Mouse (Mus musculus) embryonic facial prominence, embryonic 14.5 days (tissue): Measurements from ENCODE around the gene Nectin4. TPM values are rescaled to one million over a fixed set of nuclear protein-coding genes. Genes with fewer than 3 reads are reported as not detected.
"Not testable (repeated sequence)": the region's sequence is repeated elsewhere in the genome, so short reads cannot be mapped to it uniquely, and the experiment has no call there.

Experiments
- ATAC-seq: fragments of 200-750 bp; cut with Nextera tagmentation; 2 replicates; pipeline ENCODE4 v1.8.0; 2017; ENCODE audit warnings: low read depth, moderate number of reproducible peaks, moderate TSS enrichment
- DNase-seq: peaks from one replicate; pipeline ENCODE4 v3.0.0-alpha.2; 2015; ENCODE audit warnings: low spot score
- H3K27ac ChIP-seq: fragments of 300-500 bp; sonication (generic); replicated peaks from 2 replicates; pipeline ENCODE4 v1.5.1; 2014; ENCODE audit warnings: low read depth, mild to moderate bottlenecking, low read length, moderate library complexity
- H3K27me3 ChIP-seq: fragments of 300-500 bp; sonication (generic); replicated peaks from 2 replicates; pipeline ENCODE4 v1.6.1; 2014; ENCODE audit warnings: low read length; ENCODE audit not compliant: control insufficient read depth, insufficient read depth
- H3K36me3 ChIP-seq: fragments of 300-500 bp; sonication (generic); 2 replicates; pipeline ENCODE4 v1.6.1; 2014; ENCODE audit warnings: low read length, mixed read lengths; ENCODE audit not compliant: control insufficient read depth, insufficient read depth
- H3K4me1 ChIP-seq: fragments of 300-500 bp; sonication (generic); 2 replicates; pipeline ENCODE4 v1.6.1; 2014; ENCODE audit warnings: antibody characterized with exemption, low read length; ENCODE audit not compliant: control insufficient read depth, insufficient read depth
- H3K4me2 ChIP-seq: fragments of 300-500 bp; sonication (generic); 2 replicates; pipeline ENCODE4 v1.6.1; 2014; ENCODE audit warnings: low read depth, mild to moderate bottlenecking, low read length, moderate library complexity, mixed read lengths
- H3K4me3 ChIP-seq: fragments of 300-500 bp; sonication (generic); 2 replicates; pipeline ENCODE4 v1.5.1; 2014; ENCODE audit warnings: low read depth, mild to moderate bottlenecking, low read length
- H3K9ac ChIP-seq: fragments of 300-500 bp; sonication (generic); 2 replicates; pipeline ENCODE4 v1.6.1; 2014; ENCODE audit warnings: low read depth, mild to moderate bottlenecking, low read length, moderate library complexity, mixed read lengths
- H3K9me3 ChIP-seq: fragments of 300-500 bp; sonication (generic); 2 replicates; pipeline ENCODE4 v1.6.1; 2016; ENCODE audit warnings: low read length; ENCODE audit not compliant: control insufficient read depth
- WGBS: fragments of 180-500 bp; shearing (Covaris S2); extraction: QIAGEN DNeasy Blood & Tissue Kit; methylation state at CpG from one replicate; pipeline ENCODE4 v1.1.7; 2014; 5-methylcytosine and 5-hydroxymethylcytosine counted together
- polyA plus RNA-seq: library from polyadenylated mRNA; unstranded; fragments of >200 nt; fragmentation: Nextera tagmentation; extraction: Ambion mirVana; gene quantifications from 2 replicates; pipeline ENCODE4 v1.2.1, GENCODE M21; 2014

Gene Nectin4
- 7.7 and 10.7 TPM in 2 replicates for polyA plus RNA-seq

DNA sequence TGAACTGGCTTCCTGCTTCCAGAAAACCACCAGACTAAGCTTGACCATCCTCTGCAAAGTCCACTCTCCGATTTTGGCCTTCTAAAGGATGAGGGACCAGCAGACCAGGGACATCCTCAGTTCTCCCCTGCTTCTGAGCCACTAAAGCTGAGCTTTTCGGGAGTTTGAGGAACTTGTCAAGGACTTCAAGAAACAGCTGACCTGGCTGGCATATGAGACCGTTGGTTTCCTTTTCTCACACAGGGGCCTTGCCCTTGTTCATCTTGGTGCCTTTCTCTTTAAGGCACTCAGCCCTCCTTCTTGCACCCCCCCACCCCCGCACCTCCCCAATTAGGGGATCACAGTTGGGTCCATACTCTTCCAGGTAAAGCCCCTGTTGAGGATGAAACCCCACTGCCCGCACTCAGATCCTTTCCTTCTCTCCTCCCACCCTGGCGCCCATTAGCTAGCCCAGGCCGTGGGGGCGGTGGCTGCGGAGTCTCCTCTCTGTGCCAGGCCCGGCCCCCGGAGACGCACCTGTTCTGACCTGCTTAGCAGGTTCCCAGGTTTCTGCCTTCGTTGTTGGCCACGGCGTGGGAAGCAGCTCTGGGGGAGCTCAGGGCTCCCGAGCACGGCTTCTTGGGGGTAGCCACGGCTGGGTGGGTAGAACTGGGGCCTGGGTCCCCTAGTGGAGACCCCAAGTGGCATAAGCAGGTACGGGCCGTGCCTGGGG, at the start of gene Nectin4:
Gene Nectin4 (plus strand): TSS at position 255 of the 712 bp plus-strand sequence.
- no peaks in the 10 kb centered on the region for H3K27me3 ChIP-seq
- H3K9me3 ChIP-seq: no peaks in the 10 kb centered on the region
- peak within 1 kb of the TSS; percentile 31 for H3K4me2 ChIP-seq
- peak within 1 kb of the TSS; percentile 46 for H3K9ac ChIP-seq
- H3K4me1 ChIP-seq: peaks cover 13% of the 10 kb centered on the region
- WGBS: 27% methylated on average over 18 of the region's 20 CpGs
- H3K4me3 ChIP-seq: peak within 1 kb of the TSS; percentile 16
- 0 out of 2 replicates have a peak within 1 kb of the TSS, but pooled peaks have one; percentile 34 for H3K27ac ChIP-seq
- no peaks in the 10 kb centered on the region for H3K36me3 ChIP-seq
- ATAC-seq: peak; percentile 80
- DNase-seq: peak; percentile 80

DNA sequence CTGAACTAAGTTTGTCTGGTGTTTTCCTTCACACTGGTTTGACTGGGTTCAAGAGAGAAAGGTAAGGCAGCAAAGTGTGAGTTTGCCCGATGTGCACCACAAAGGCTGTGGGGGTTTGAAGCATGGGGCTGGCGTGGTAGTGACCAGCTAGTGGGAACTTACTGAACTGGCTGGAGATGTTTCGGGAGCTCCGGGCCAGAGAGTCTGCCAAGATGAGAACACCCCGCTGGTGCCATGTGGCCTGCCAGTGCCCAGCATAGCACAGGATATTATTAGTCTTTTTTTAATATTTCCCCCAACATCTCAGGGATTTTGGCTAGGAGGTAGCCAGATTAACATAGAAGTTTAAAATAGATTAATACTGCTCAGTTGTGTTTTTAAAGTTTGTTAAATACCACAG, 49.7 kb upstream of the Nectin4 start:
- no peak overlapping the region for H3K27ac ChIP-seq
- 18% methylated on average over 5 of the region's 5 CpGs for WGBS
- no peak overlapping the region for H3K4me2 ChIP-seq
- no peak overlapping the region for H3K9ac ChIP-seq
- no peak for DNase-seq
- no peak overlapping the region for H3K4me3 ChIP-seq
- no peaks in the 10 kb centered on the region for H3K27me3 ChIP-seq
- H3K9me3 ChIP-seq: no peaks in the 10 kb centered on the region
- H3K4me1 ChIP-seq: no peaks in the 10 kb centered on the region
- H3K36me3 ChIP-seq: 0 out of 2 replicates have a peak, but pooled peaks cover 3% of the 10 kb centered on the region
- no peak for ATAC-seq

- 0 out of 2 replicates have a peak, but pooled peaks cover 3% of the 10 kb centered on the region for H3K36me3 ChIP-seq
- no peak overlapping the region for H3K9ac ChIP-seq
- ATAC-seq (no peak), DNase-seq (peak; percentile 34)
- H3K9me3 ChIP-seq: no peaks in the 10 kb centered on the region
- no peaks in the 10 kb centered on the region for H3K27me3 ChIP-seq
- no peak overlapping the region for H3K27ac ChIP-seq
- H3K4me1 ChIP-seq: no peaks in the 10 kb centered on the region
- H3K4me3 ChIP-seq: no peak overlapping the region
- H3K4me2 ChIP-seq: no peak overlapping the region
These were observed 48.5 kb upstream of the Nectin4 start for GRCm38 (mm10) chr1:171321415-171321814.

- Histone ChIP-seq H3K4me1 (no peaks in the 10 kb centered on the region), H3K9ac (no peak overlapping the region), H3K27me3 (no peaks in the 10 kb centered on the region), H3K36me3 (0 out of 2 replicates have a peak, but pooled peaks cover 3% of the 10 kb centered on the region), H3K4me3 (no peak overlapping the region), H3K27ac (no peak overlapping the region), H3K4me2 (no peak overlapping the region), H3K9me3 (no peaks in the 10 kb centered on the region)
- WGBS: 78% methylated on average over 1 of the region's 1 CpGs
- no peak for DNase-seq
- no peak for ATAC-seq
These were observed 47.9 kb upstream of the Nectin4 start for GRCm38 (mm10) chr1:171322012-171322411.

- H3K4me1 ChIP-seq: peaks cover 11% of the 10 kb centered on the region; the same call in 1 of the 2 replicates
- ATAC-seq (no peak), DNase-seq (no peak)
- H3K36me3 ChIP-seq: 0 out of 2 replicates have a peak, but pooled peaks cover 3% of the 10 kb centered on the region
- H3K27me3 ChIP-seq: no peaks in the 10 kb centered on the region
- H3K4me3 ChIP-seq: no peak overlapping the region
- H3K9ac ChIP-seq: no peak overlapping the region
- H3K9me3 ChIP-seq: no peaks in the 10 kb centered on the region
- WGBS: 82% methylated on average over 2 of the region's 2 CpGs
- no peak overlapping the region for H3K4me2 ChIP-seq
- H3K27ac ChIP-seq: no peak overlapping the region
These were observed 44.3 kb upstream of the Nectin4 start for GRCm38 (mm10) chr1:171325571-171325970.

- not testable (repeated sequence) for H3K4me3 ChIP-seq, H3K27ac ChIP-seq, DNase-seq, H3K9me3 ChIP-seq, ATAC-seq, H3K9ac ChIP-seq, H3K4me2 ChIP-seq, H3K27me3 ChIP-seq, H3K36me3 ChIP-seq
- WGBS: 84% methylated on average over 4 of the region's 4 CpGs
- H3K4me1 ChIP-seq: peaks cover 18% of the 10 kb centered on the region
These were observed 43.3 kb upstream of the Nectin4 start for GRCm38 (mm10) chr1:171326588-171326987.

DNA sequence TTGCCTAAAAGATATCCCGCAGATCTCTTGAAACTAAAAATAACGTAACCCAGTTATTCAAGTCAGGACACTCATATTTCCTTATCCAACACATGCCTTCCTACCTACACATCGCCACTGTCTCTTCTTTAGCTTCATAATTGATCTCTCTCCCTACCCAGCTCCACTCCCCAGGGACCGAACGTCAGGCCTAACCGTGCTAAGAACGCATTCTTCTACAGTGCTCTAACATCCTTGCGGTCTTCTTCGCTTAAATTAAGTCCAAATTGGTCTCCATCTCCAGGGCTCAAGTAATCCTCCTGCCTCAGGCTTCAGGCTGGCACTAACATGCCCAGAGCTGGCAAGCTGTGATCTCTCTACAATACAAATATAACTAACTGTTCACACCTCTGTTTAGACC, 41.7 kb upstream of the Nectin4 start:
- Histone ChIP-seq H3K4me2 (peak overlapping the region; percentile 64), H3K27ac (peak overlapping the region; percentile 98), H3K9ac (peak overlapping the region; percentile 98), H3K36me3 (peaks cover 3% of the 10 kb centered on the region; the same call in 1 of the 2 replicates), H3K27me3 (no peaks in the 10 kb centered on the region), H3K4me1 (peaks cover 18% of the 10 kb centered on the region), H3K4me3 (peak overlapping the region; percentile 83), H3K9me3 (no peaks in the 10 kb centered on the region)
- 24% methylated on average over 9 of the region's 9 CpGs for WGBS
- ATAC-seq: no peak
- DNase-seq: peak; percentile 52

DNA sequence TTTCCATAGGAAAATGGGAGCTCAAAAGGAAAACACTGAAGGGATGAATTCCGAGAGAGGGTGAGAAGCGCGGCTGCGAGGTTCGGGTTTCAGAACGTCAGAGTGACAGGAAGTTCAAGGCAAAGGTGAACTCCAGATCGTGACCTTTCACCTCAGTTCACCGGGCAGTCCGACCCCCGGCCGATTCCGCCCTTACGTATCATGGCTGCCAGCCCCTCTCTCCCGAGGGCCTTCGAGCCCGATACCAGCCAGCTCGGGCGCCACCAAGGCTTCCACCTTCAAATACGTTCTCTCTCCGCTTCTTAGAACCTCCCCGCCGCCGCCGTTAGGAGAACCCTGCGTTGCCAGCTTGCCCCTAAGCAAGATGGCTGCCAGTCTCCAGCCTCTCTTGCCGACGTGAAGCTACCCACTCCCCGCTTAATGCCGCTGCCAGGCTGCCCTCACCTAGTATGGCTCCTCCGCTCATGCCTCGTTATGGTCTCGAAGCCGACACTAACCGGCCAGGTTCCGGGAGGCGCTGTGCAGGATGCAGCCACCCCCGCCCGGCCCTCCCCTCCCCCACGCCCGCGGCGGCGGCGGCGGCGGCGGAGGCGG, 41.0 kb upstream of the Nectin4 start, which contains the start of gene Dedd:
Gene Dedd (plus strand): TSS at position 307 of the 594 bp plus-strand sequence.
- peak; percentile 98 for DNase-seq
- peaks cover 8% of the 10 kb centered on the region; the same call in 1 of the 2 replicates for H3K36me3 ChIP-seq
- H3K9ac ChIP-seq: peak within 1 kb of the TSS; percentile 98
- H3K4me1 ChIP-seq: peaks cover 18% of the 10 kb centered on the region
- peak within 1 kb of the TSS; percentile 98 for H3K27ac ChIP-seq
- no peaks in the 10 kb centered on the region for H3K9me3 ChIP-seq
- H3K4me3 ChIP-seq: peak within 1 kb of the TSS; percentile 83
- ATAC-seq: peak; percentile 95
- H3K4me2 ChIP-seq: peak within 1 kb of the TSS; percentile 64
- H3K27me3 ChIP-seq: no peaks in the 10 kb centered on the region
- WGBS: under 1% methylated on average over 40 of the region's 48 CpGs
